Mouse (Mus musculus) hindbrain, embryonic 16.5 days (tissue): Measurements from ENCODE around the gene Ushbp1. TPM values are rescaled to one million over a fixed set of nuclear protein-coding genes. Genes with fewer than 3 reads are reported as not detected.

Experiments
- ATAC-seq: fragments of 200-750 bp; cut with Nextera tagmentation; 2 replicates; pipeline ENCODE4 v1.8.0; 2017; ENCODE audit warnings: moderate TSS enrichment, moderate library complexity
- H3K27ac ChIP-seq: fragments of 300-500 bp; sonication (generic); 2 replicates; pipeline ENCODE4 v1.5.1; 2014; ENCODE audit warnings: low read depth, mild to moderate bottlenecking, control low read depth, low read length, moderate library complexity
- H3K27me3 ChIP-seq: fragments of 300-500 bp; sonication (generic); replicated peaks from 2 replicates; pipeline ENCODE4 v1.6.1; 2014; ENCODE audit warnings: low read length; ENCODE audit not compliant: control insufficient read depth, insufficient read depth
- H3K36me3 ChIP-seq: fragments of 300-500 bp; sonication (generic); 2 replicates; pipeline ENCODE4 v1.6.1; 2014; ENCODE audit warnings: mild to moderate bottlenecking, low read length, moderate library complexity, mixed read lengths; ENCODE audit not compliant: control insufficient read depth, insufficient read depth
- H3K4me1 ChIP-seq: fragments of 300-500 bp; sonication (generic); 2 replicates; pipeline ENCODE4 v1.6.1; 2014; ENCODE audit warnings: low read depth, low read length; ENCODE audit not compliant: control insufficient read depth, insufficient read depth
- H3K4me2 ChIP-seq: fragments of 300-500 bp; sonication (generic); 2 replicates; pipeline ENCODE4 v1.6.1; 2014; ENCODE audit warnings: mild to moderate bottlenecking, low read length, control low read depth, moderate library complexity
- H3K4me3 ChIP-seq: fragments of 300-500 bp; sonication (generic); 2 replicates; pipeline ENCODE4 v1.5.1; 2014; ENCODE audit warnings: mild to moderate bottlenecking, low read length, control low read depth, moderate library complexity
- H3K9ac ChIP-seq: fragments of 300-500 bp; sonication (generic); 2 replicates; pipeline ENCODE4 v1.6.1; 2014; ENCODE audit warnings: low read depth, mild to moderate bottlenecking, control low read depth, low read length, moderate library complexity
- H3K9me3 ChIP-seq: fragments of 300-500 bp; sonication (generic); 2 replicates; pipeline ENCODE4 v1.6.1; 2014; ENCODE audit warnings: mild to moderate bottlenecking, low read length, moderate library complexity; ENCODE audit not compliant: control insufficient read depth
- WGBS: fragments of 180-500 bp; shearing (Covaris S2); extraction: QIAGEN DNeasy Blood & Tissue Kit; methylation state at CpG from one replicate; pipeline ENCODE4 v1.1.7; 2014; 5-methylcytosine and 5-hydroxymethylcytosine counted together
- polyA plus RNA-seq: library from polyadenylated mRNA; unstranded; fragments of >200 nt; fragmentation: Nextera tagmentation; extraction: Ambion mirVana; gene quantifications from 2 replicates; pipeline ENCODE4 v1.2.1, GENCODE M21; 2015

Gene Ushbp1
- polyA plus RNA-seq, 1 experiment from 2014 or later, result 7.3 TPM

DNA sequence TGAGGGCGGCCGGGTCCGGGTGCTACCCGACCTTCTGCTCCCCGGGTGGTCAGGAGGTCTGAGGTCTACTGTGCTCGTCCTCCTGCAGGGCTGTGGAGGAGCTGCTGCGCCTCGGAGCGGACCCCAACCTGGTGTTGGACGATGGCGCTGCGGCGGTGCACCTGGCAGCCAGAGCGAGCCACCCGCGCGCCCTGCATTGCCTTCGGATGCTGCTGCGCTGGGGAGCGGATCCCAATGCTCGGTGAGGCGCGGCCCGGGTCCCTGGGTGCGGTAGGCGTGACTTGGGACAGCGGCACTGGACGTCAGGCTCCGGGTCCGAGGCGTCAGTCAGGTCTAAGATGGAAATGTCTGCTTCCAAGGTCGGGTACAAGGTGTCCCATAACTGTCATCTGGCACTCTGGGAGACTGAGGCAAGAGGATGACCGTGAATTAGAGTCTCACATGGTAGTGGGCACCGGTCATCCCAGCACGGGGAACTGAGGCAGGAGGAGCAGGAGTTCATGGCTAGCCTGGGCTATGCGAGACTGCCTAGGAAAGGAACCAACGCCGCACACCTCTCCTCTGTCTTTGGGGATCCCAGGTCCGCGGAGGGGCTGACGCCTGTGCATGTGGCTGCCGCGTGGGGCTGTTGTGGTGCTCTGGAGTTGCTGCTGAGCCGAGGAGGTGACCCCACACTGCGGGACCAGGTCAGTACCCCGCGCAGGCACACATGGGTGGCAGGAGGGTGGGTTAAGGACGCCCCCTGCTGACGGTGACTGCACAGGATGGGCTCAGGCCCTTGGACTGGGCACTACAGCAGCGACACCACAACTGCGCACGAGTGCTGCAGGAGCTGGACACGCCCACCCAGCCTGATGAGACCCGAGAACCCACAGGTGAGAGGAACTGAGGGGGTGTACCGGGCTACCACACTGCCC is 10.8 kb upstream of the Ushbp1 start:
- H3K9ac ChIP-seq, result peak overlapping the region; percentile 59
- peaks cover 10% of the 10 kb centered on the region for H3K4me1 ChIP-seq
- H3K27ac ChIP-seq, result no peak overlapping the region
- H3K4me2 ChIP-seq, result peak overlapping the region; percentile 99
- H3K36me3 ChIP-seq, result no peaks in the 10 kb centered on the region
- ATAC-seq, result peak; percentile 61
- WGBS, result under 1% methylated on average over 53 of the region's 55 CpGs
- no peaks in the 10 kb centered on the region for H3K27me3 ChIP-seq
- peak overlapping the region; percentile 56 for H3K4me3 ChIP-seq
- H3K9me3 ChIP-seq, result no peaks in the 10 kb centered on the region

DNA sequence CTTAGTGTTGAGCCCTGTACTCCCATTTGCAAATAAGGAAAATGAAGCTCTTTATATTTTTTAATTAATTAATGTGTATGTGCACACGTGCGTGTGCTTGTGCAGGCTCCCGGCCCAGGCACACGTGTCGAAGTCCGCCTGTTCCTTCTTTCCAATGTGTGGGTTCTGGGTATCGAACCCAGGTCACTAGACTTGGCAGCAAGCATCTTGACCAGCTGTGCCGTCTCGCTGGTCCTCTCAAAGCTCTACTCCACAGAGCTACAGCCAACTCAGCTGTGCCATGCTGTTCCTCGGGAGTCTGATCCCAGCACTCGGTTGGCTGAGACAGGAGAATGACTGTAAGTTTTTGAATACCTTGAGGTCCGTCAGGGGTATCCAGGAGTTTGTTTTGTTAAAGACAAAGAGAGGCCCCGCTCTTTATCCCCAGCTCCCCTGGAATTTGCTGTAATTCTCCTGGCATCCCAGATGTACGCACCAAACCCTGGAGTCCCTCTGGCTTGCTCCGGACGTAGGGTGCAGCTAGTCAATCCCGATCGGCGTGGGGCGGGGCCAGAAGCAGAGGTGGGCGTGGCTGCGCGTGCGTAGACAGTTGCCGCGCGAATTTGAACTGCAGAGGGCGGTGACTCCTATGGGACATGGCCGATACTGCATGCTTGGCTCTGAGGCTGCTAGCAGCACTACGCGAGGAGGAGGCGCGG is 9.9 kb upstream of the Ushbp1 start, which contains the start of gene Ankle1:
Gene Ankle1 (plus strand): TSS at position 610 of the 698 bp plus-strand sequence.
- Histone ChIP-seq H3K4me1 (peaks cover 10% of the 10 kb centered on the region), H3K27ac (no peak within 1 kb of the TSS), H3K9me3 (no peaks in the 10 kb centered on the region), H3K4me3 (peak within 1 kb of the TSS; percentile 56), H3K27me3 (no peaks in the 10 kb centered on the region), H3K9ac (peak within 1 kb of the TSS; percentile 59), H3K4me2 (peak within 1 kb of the TSS; percentile 99), H3K36me3 (no peaks in the 10 kb centered on the region)
- WGBS, result 16% methylated on average over 31 of the region's 33 CpGs
- peak; percentile 92 for ATAC-seq

- H3K9ac ChIP-seq, result no peak overlapping the region
- H3K4me3 ChIP-seq, result no peak overlapping the region
- H3K9me3 ChIP-seq, result no peaks in the 10 kb centered on the region
- H3K4me2 ChIP-seq, result no peak overlapping the region
- no peaks in the 10 kb centered on the region for H3K27me3 ChIP-seq
- no peak for ATAC-seq
- 91% methylated on average over 9 of the region's 9 CpGs for WGBS
- peaks cover 10% of the 10 kb centered on the region for H3K4me1 ChIP-seq
- H3K27ac ChIP-seq, result no peak overlapping the region
- H3K36me3 ChIP-seq, result no peaks in the 10 kb centered on the region
Measured at GRCm38 (mm10) chr8:71404951-71405351, 9.3 kb upstream of the Ushbp1 start.

GRCm38 (mm10) chr8:71404011-71404410 is 8.4 kb upstream of the Ushbp1 start:
- H3K27ac ChIP-seq, result no peak overlapping the region
- H3K36me3 ChIP-seq, result no peaks in the 10 kb centered on the region
- H3K4me3 ChIP-seq, result no peak overlapping the region
- ATAC-seq, result no peak
- no peaks in the 10 kb centered on the region for H3K9me3 ChIP-seq
- peaks cover 10% of the 10 kb centered on the region for H3K4me1 ChIP-seq
- no peak overlapping the region for H3K4me2 ChIP-seq
- no peak overlapping the region for H3K9ac ChIP-seq
- 93% methylated on average over 8 of the region's 8 CpGs for WGBS
- H3K27me3 ChIP-seq, result no peaks in the 10 kb centered on the region

DNA sequence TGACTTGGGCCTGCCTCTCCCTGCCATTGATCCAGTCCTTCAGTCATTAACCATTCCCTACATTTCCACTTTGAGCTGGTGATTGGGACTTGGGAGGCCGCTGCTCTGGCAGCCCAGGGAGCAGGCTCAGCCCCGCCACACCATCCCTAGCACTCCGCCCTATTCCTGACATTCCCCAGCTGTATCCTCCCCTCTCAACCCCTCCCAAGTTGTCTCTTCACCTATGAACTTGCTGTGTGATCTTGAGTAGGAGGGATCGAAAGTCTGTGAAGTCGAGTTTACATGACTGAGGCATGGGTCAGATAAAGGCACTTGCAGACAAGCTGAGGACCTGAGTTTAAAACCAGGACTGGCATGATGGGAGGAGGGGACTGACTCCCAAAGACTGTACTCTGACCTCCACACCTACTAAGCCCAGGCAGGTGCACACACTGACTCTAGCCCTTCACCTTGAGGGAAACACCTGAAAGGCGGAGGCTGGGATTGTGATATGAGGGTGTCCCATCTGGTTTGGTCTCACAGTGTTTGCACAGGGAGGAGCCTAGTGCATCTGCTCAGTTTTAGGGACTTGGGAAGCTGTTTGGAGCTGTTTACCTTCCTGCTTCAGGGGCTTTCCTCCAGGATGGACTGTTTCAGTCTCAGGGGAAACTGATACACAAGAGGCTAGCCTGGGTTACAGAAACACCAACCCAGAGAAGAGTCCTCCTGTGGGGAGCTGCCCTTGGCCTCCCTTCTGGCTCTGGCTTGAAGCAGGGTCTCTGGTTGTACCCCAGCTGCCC is 7.7 kb upstream of the Ushbp1 start:
- 90% methylated on average over 6 of the region's 6 CpGs for WGBS
- Histone ChIP-seq H3K4me1 (peaks cover 10% of the 10 kb centered on the region), H3K9ac (no peak overlapping the region), H3K27ac (no peak overlapping the region), H3K4me2 (no peak overlapping the region), H3K27me3 (no peaks in the 10 kb centered on the region), H3K4me3 (no peak overlapping the region), H3K36me3 (peaks cover 5% of the 10 kb centered on the region; the same call in 1 of the 2 replicates), H3K9me3 (no peaks in the 10 kb centered on the region)
- no peak for ATAC-seq

- Histone ChIP-seq H3K9me3 (no peaks in the 10 kb centered on the region), H3K4me1 (peaks cover 14% of the 10 kb centered on the region), H3K27ac (no peak overlapping the region), H3K27me3 (no peaks in the 10 kb centered on the region), H3K4me3 (no peak overlapping the region), H3K36me3 (peaks cover 7% of the 10 kb centered on the region; the same call in 1 of the 2 replicates), H3K4me2 (no peak overlapping the region), H3K9ac (no peak overlapping the region)
- no peak for ATAC-seq
- WGBS, result 90% methylated on average over 9 of the region's 9 CpGs
Measured at GRCm38 (mm10) chr8:71402446-71402964, 6.9 kb upstream of the Ushbp1 start.

GRCm38 (mm10) chr8:71401454-71401853 is 5.9 kb upstream of the Ushbp1 start:
- peaks cover 7% of the 10 kb centered on the region; the same call in 1 of the 2 replicates for H3K36me3 ChIP-seq
- no peak for ATAC-seq
- peaks cover 14% of the 10 kb centered on the region for H3K4me1 ChIP-seq
- no peaks in the 10 kb centered on the region for H3K9me3 ChIP-seq
- H3K27me3 ChIP-seq, result no peaks in the 10 kb centered on the region
- H3K9ac ChIP-seq, result no peak overlapping the region
- H3K4me3 ChIP-seq, result no peak overlapping the region
- H3K4me2 ChIP-seq, result no peak overlapping the region
- no peak overlapping the region for H3K27ac ChIP-seq

GRCm38 (mm10) chr8:71400826-71401225 is 5.2 kb upstream of the Ushbp1 start:
- H3K9ac ChIP-seq, result no peak overlapping the region
- ATAC-seq, result no peak
- H3K27ac ChIP-seq, result no peak overlapping the region
- peaks cover 7% of the 10 kb centered on the region; the same call in 1 of the 2 replicates for H3K36me3 ChIP-seq
- H3K27me3 ChIP-seq, result no peaks in the 10 kb centered on the region
- no peak overlapping the region for H3K4me3 ChIP-seq
- H3K4me2 ChIP-seq, result no peak overlapping the region
- H3K9me3 ChIP-seq, result no peaks in the 10 kb centered on the region
- 93% methylated on average over 2 of the region's 2 CpGs for WGBS
- H3K4me1 ChIP-seq, result peaks cover 12% of the 10 kb centered on the region
